Mouse (Mus musculus): ENCODE data around the gene Nup210l. TPM values are rescaled to one million over a fixed set of nuclear protein-coding genes. Genes with fewer than 3 reads are reported as not detected.

Gene Nup210l
- 0.06 and 0.08 TPM in 2 replicates for polyA plus RNA-seq (2015; fragmentation: Nextera tagmentation; extraction: Ambion mirVana)

GRCm38 (mm10) chr3:90103938-90104337, at the start of gene Nup210l:
Gene Nup210l (plus strand): TSS chr3:90104132.

GRCm38 (mm10) chr3:90072294-90072693, 31.6 kb upstream of the Nup210l start, which contains the start of gene Tpm3:
Gene Tpm3 (plus strand): TSS chr3:90072649.

GRCm38 (mm10) chr3:90213377-90213866, 109.5 kb downstream of the Nup210l start, which contains the start of the genes Rps27 and Rab13:
Gene Rps27 (minus strand): TSS chr3:90213651.
Gene Rab13 (plus strand): TSS chr3:90213695.

GRCm38 (mm10) chr3:90231507-90232333, 127.8 kb downstream of the Nup210l start, which contains the start of gene Jtb:
Gene Jtb (plus strand): TSS chr3:90231597.

GRCm38 (mm10) chr3:90242984-90243775, 139.2 kb downstream of the Nup210l start, which contains the start of gene Creb3l4:
Gene Creb3l4 (minus strand): TSS chr3:90243512.

GRCm38 (mm10) chr3:90247960-90248745, 144.2 kb downstream of the Nup210l start, which contains the start of gene Slc39a1:
Gene Slc39a1 (plus strand): TSS chr3:90248172.

GRCm38 (mm10) chr3:90253653-90254418, 149.9 kb downstream of the Nup210l start, which contains the start of gene Crtc2:
Gene Crtc2 (plus strand): TSS chr3:90254163.

MicroRNAs encoded within 50 kb of the gene (microRNA counts, 519-probe panel; counts per million panel counts)
- 4,098 counts per million, percentile 75 among the panel's probes with 10 or more counts for microRNA mmu-miR-190b

Small RNAs within 50 kb of the gene (microRNA-seq; reads per million reads assigned to microRNA genes)
- 6.2 reads per million, percentile 13 among the genes with 10 or more reads in this experiment for gene Mir190b

Other genes starting within 250 kb of the Nup210l start
- 6.3 and 8.8 TPM in 2 replicates for gene Il6ra, start 190.9 kb upstream of the Nup210l start, polyA plus RNA-seq (2015; fragmentation: Nextera tagmentation; extraction: Ambion mirVana)
- gene Atp8b2, start 140.6 kb upstream of the Nup210l start, polyA plus RNA-seq (2015; fragmentation: Nextera tagmentation; extraction: Ambion mirVana) = 7.3 and 7.8 TPM in 2 replicates
- gene Hax1, start 105.4 kb upstream of the Nup210l start, polyA plus RNA-seq (2015; fragmentation: Nextera tagmentation; extraction: Ambion mirVana) = 94.5 and 95.7 TPM in 2 replicates
- gene 4933434E20Rik, start 52.5 kb upstream of the Nup210l start, polyA plus RNA-seq (2015; fragmentation: Nextera tagmentation; extraction: Ambion mirVana) = 117 and 119 TPM in 2 replicates
- gene Ubap2l, start 51.5 kb upstream of the Nup210l start, polyA plus RNA-seq (2015; fragmentation: Nextera tagmentation; extraction: Ambion mirVana) = 80.9 and 113 TPM in 2 replicates
- 328 and 388 TPM in 2 replicates for gene Tpm3, start 31.5 kb upstream of the Nup210l start, polyA plus RNA-seq (2015; fragmentation: Nextera tagmentation; extraction: Ambion mirVana)
- 1,219 and 1,471 TPM in 2 replicates for gene Rps27, start 109.5 kb downstream of the Nup210l start, polyA plus RNA-seq (2015; fragmentation: Nextera tagmentation; extraction: Ambion mirVana)
- gene Rab13, start 109.6 kb downstream of the Nup210l start, polyA plus RNA-seq (2015; fragmentation: Nextera tagmentation; extraction: Ambion mirVana) = 20.8 and 21.2 TPM in 2 replicates
- gene Jtb, start 127.5 kb downstream of the Nup210l start, polyA plus RNA-seq (2015; fragmentation: Nextera tagmentation; extraction: Ambion mirVana) = 107 and 109 TPM in 2 replicates
- gene Creb3l4, start 139.4 kb downstream of the Nup210l start, polyA plus RNA-seq (2015; fragmentation: Nextera tagmentation; extraction: Ambion mirVana) = 1.3 and 1.9 TPM in 2 replicates
- 123 and 150 TPM in 2 replicates for gene Slc39a1, start 144.0 kb downstream of the Nup210l start, polyA plus RNA-seq (2015; fragmentation: Nextera tagmentation; extraction: Ambion mirVana)
- gene Crtc2, start 150.0 kb downstream of the Nup210l start, polyA plus RNA-seq (2015; fragmentation: Nextera tagmentation; extraction: Ambion mirVana) = 12.1 and 12.4 TPM in 2 replicates
- gene Dennd4b, start 161.1 kb downstream of the Nup210l start, polyA plus RNA-seq (2015; fragmentation: Nextera tagmentation; extraction: Ambion mirVana) = 1.9 and 2.2 TPM in 2 replicates
- 5.8 and 6.5 TPM in 2 replicates for gene Gatad2b, start 189.0 kb downstream of the Nup210l start, polyA plus RNA-seq (2015; fragmentation: Nextera tagmentation; extraction: Ambion mirVana)

All from urinary bladder, postnatal 0 days (tissue).